Mouse (Mus musculus) testis, adult 2 months (tissue): ENCODE measurements around the gene Msl3l2. TPM values are rescaled to one million over a fixed set of nuclear protein-coding genes. Genes with fewer than 3 reads are reported as not detected.
A peak's percentile ranks its signal among the peaks of the same experiment; 100 is the strongest.

Experiments used
- H3K27ac ChIP-seq: fragments of 200-500 bp; 2 replicates; pipeline ENCODE4 v1.5.1; 2012; ENCODE audit warnings: low read depth, low read length; ENCODE audit not compliant: control insufficient read depth, insufficient read depth
- H3K27me3 ChIP-seq: fragments of 200-500 bp; 2 replicates; pipeline ENCODE4 v1.6.1; 2012; ENCODE audit warnings: mild to moderate bottlenecking, low read length, moderate library complexity; ENCODE audit not compliant: control insufficient read depth, insufficient read depth
- H3K36me3 ChIP-seq: fragments of 200-500 bp; 2 replicates; pipeline ENCODE4 v1.6.1; 2012; ENCODE audit warnings: mild to moderate bottlenecking, low read length; ENCODE audit not compliant: control insufficient read depth, insufficient read depth
- H3K4me1 ChIP-seq: fragments of 200-500 bp; 2 replicates; pipeline ENCODE4 v1.6.1; 2012; ENCODE audit warnings: low read length; ENCODE audit not compliant: control insufficient read depth, insufficient read depth
- H3K4me3 ChIP-seq: fragments of 200-500 bp; 2 replicates; pipeline ENCODE4 v1.5.1; 2012; ENCODE audit warnings: low read depth, mild to moderate bottlenecking, low read length, moderate library complexity, mixed read lengths; ENCODE audit not compliant: control insufficient read depth
- CTCF ChIP-seq: fragments of 200-500 bp; IDR thresholded peaks from 2 replicates; pipeline ENCODE4 v1.5.1; 2012; ENCODE audit warnings: low read depth, mild to moderate bottlenecking, inconsistent platforms, low read length, moderate library complexity; ENCODE audit not compliant: control insufficient read depth, insufficient read depth, insufficient replicate concordance
- POLR2A ChIP-seq: fragments of 200-500 bp; IDR thresholded peaks from 2 replicates; pipeline ENCODE4 v1.6.1; 2012; ENCODE audit warnings: low read depth, mild to moderate bottlenecking, inconsistent platforms, low read length, moderate library complexity; ENCODE audit not compliant: control insufficient read depth
- polyA plus RNA-seq: library from polyadenylated mRNA; depleted of rRNA; stranded (reverse); fragments of >200 nt; gene quantifications from 2 replicates; pipeline ENCODE4 v1.2.3, GENCODE M21; 2012; rRNA removed

Msl3l2 gene
- 71.3 and 76.1 TPM in 2 replicates for polyA plus RNA-seq

- H3K27ac ChIP-seq, result peak within 1 kb of the TSS; percentile 90
- H3K4me3 ChIP-seq, result peak within 1 kb of the TSS; percentile 87
- peaks cover 5% of the 10 kb centered on the region for H3K4me1 ChIP-seq
- no peaks in the 10 kb centered on the region for H3K36me3 ChIP-seq
- TF ChIP-seq CTCF (peak; percentile 58; the same call in 1 of the 2 replicates), POLR2A (no peak)
- H3K27me3 ChIP-seq, result no peaks in the 10 kb centered on the region
Observed at GRCm38 (mm10) chr10:56106333-56106995, at the start of gene Msl3l2. Gene Msl3l2 (plus strand): TSS chr10:56106917.

GRCm38 (mm10) chr10:56058979-56059422, 47.7 kb upstream of the Msl3l2 start:
- Histone ChIP-seq H3K4me3 (no peak overlapping the region), H3K27me3 (no peaks in the 10 kb centered on the region), H3K36me3 (no peaks in the 10 kb centered on the region), H3K4me1 (no peaks in the 10 kb centered on the region), H3K27ac (no peak overlapping the region)
- TF ChIP-seq CTCF (no peak), POLR2A (no peak)

DNA sequence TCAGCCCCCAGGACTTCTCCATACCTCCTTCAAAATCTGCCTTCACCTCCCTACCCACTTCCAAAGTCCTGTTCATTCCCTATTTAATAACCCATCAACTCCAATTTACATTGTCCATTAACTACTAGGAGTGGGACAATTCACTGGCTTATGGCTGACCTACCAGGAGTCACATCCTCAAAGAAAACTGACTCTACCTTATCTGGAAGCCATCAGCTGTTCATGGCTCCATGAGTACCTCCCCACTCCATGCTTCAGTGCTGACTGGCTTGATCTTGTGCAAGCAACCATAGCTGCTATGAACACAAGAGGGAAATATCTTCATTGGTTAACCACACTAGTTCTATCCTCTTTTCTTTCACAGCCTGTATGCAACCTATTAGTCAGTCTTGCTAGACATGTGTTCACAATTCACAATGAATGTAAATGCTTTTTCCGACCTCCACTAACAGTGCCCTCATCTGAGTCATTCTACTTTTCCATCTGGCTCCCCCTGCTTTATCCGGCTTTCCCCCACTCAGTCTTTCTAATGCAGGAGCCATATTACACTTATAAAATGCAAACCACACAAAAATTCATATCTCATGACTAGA, 45.4 kb upstream of the Msl3l2 start:
- Histone ChIP-seq H3K4me1 (no peaks in the 10 kb centered on the region), H3K36me3 (no peaks in the 10 kb centered on the region), H3K4me3 (no peak overlapping the region), H3K27ac (no peak overlapping the region), H3K27me3 (no peaks in the 10 kb centered on the region)
- TF ChIP-seq POLR2A (no peak), CTCF (no peak)

DNA sequence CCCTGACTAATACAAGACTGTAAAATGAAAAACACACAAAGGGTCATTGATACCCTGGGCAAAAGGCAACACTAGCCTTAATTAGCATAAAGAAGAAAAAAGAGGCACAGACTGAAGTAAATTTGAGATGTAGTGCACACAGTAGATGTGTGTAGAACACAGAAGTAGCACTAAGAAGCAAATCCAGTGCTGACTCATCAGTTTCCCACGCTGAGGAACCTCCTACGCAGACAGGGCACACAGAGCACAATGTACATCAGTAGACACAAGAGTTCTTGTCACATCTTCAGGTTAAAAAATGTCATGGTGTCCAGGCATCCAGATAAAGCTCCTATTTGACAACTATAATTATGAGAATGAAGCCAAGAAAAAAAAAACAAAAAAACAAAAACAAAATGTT, 44.0 kb upstream of the Msl3l2 start:
- Histone ChIP-seq H3K4me1 (no peaks in the 10 kb centered on the region), H3K36me3 (no peaks in the 10 kb centered on the region), H3K27ac (no peak overlapping the region), H3K27me3 (no peaks in the 10 kb centered on the region), H3K4me3 (no peak overlapping the region)
- TF ChIP-seq CTCF (no peak), POLR2A (no peak)

GRCm38 (mm10) chr10:56089714-56090113, 17.0 kb upstream of the Msl3l2 start:
- Histone ChIP-seq H3K4me3 (no peak overlapping the region), H3K27me3 (no peaks in the 10 kb centered on the region), H3K4me1 (no peaks in the 10 kb centered on the region), H3K27ac (no peak overlapping the region), H3K36me3 (no peaks in the 10 kb centered on the region)
- no peak for TF ChIP-seq CTCF
- TF ChIP-seq POLR2A, result no peak

GRCm38 (mm10) chr10:56094586-56094985, 12.1 kb upstream of the Msl3l2 start:
- TF ChIP-seq CTCF (no peak), POLR2A (no peak)
- Histone ChIP-seq H3K36me3 (no peaks in the 10 kb centered on the region), H3K4me3 (no peak overlapping the region), H3K4me1 (no peaks in the 10 kb centered on the region), H3K27ac (no peak overlapping the region), H3K27me3 (no peaks in the 10 kb centered on the region)

GRCm38 (mm10) chr10:56096757-56097156, 10.0 kb upstream of the Msl3l2 start:
- H3K27ac ChIP-seq, result no peak overlapping the region
- H3K27me3 ChIP-seq, result no peaks in the 10 kb centered on the region
- TF ChIP-seq POLR2A, result no peak
- no peak for TF ChIP-seq CTCF
- H3K4me3 ChIP-seq, result no peak overlapping the region
- H3K4me1 ChIP-seq, result no peaks in the 10 kb centered on the region
- no peaks in the 10 kb centered on the region for H3K36me3 ChIP-seq
